Mouse (Mus musculus) heart, adult 9 months (tissue): ENCODE measurements around the gene Wnt3.

Experiments used
- DNase-seq, 2 experiments: peaks; one replicate each; pipeline ENCODE4 v3.0.0; 2022; ENCODE audit warnings: low spot score in 2 of 2

The Wnt3 gene

GRCm38 (mm10) chr11:103772505-103773386 is 1.2 kb upstream of the Wnt3 start:
- no peak for DNase-seq

GRCm38 (mm10) chr11:103774228-103774530 is 229 bp downstream of the Wnt3 start:
- DNase-seq = no peak

- no peak for DNase-seq
Measured at GRCm38 (mm10) chr11:103780152-103780551, 6.2 kb downstream of the Wnt3 start.

GRCm38 (mm10) chr11:103789951-103790350 is 16.0 kb downstream of the Wnt3 start:
- DNase-seq = no peak

- DNase-seq = no peak
Measured at GRCm38 (mm10) chr11:103801128-103801527, 27.2 kb downstream of the Wnt3 start.

- no peak for DNase-seq
Measured at GRCm38 (mm10) chr11:103804126-103804525, 30.2 kb downstream of the Wnt3 start.

GRCm38 (mm10) chr11:103804804-103805203 is 30.9 kb downstream of the Wnt3 start:
- DNase-seq = no peak

- DNase-seq = no peak
Measured at GRCm38 (mm10) chr11:103807966-103808365, 34.0 kb downstream of the Wnt3 start.

GRCm38 (mm10) chr11:103808771-103809610 is 35.0 kb downstream of the Wnt3 start:
- no peak for DNase-seq

GRCm38 (mm10) chr11:103809611-103810598 is 36.0 kb downstream of the Wnt3 start:
- no peak for DNase-seq

- no peak for DNase-seq
Measured at GRCm38 (mm10) chr11:103810631-103811030, 36.7 kb downstream of the Wnt3 start.

GRCm38 (mm10) chr11:103811246-103811645 is 37.3 kb downstream of the Wnt3 start:
- DNase-seq = no peak

- no peak for DNase-seq
Measured at GRCm38 (mm10) chr11:103814808-103815207, 40.9 kb downstream of the Wnt3 start.

GRCm38 (mm10) chr11:103815986-103816385 is 42.0 kb downstream of the Wnt3 start:
- no peak for DNase-seq

GRCm38 (mm10) chr11:103816719-103817118 is 42.8 kb downstream of the Wnt3 start:
- DNase-seq = no peak

GRCm38 (mm10) chr11:103827201-103827600 is 53.3 kb downstream of the Wnt3 start:
- DNase-seq = no peak

GRCm38 (mm10) chr11:103828866-103829265 is 54.9 kb downstream of the Wnt3 start:
- DNase-seq = no peak

GRCm38 (mm10) chr11:103829956-103830355 is 56.0 kb downstream of the Wnt3 start:
- DNase-seq = no peak

- DNase-seq = no peak
Measured at GRCm38 (mm10) chr11:103830476-103830875, 56.5 kb downstream of the Wnt3 start.

GRCm38 (mm10) chr11:103831766-103832165 is 57.8 kb downstream of the Wnt3 start:
- DNase-seq = no peak

GRCm38 (mm10) chr11:103832331-103832730 is 58.4 kb downstream of the Wnt3 start:
- no peak for DNase-seq

- no peak for DNase-seq
Measured at GRCm38 (mm10) chr11:103838955-103839354, 65.0 kb downstream of the Wnt3 start.
